Mouse (Mus musculus): ENCODE data around the gene Vgll4. TPM values are rescaled to one million over a fixed set of nuclear protein-coding genes. Genes with fewer than 3 reads are reported as not detected.

Gene Vgll4
- polyA plus RNA-seq, 2 experiments: 4.6 to 5.5 TPM

GRCm38 (mm10) chr6:114993659-114994058 lies 23.9 kb upstream of the Vgll4 start:
- H3K4me1 ChIP-seq (replicated peaks; ENCODE audit: control insufficient read depth in 2 of 2, insufficient read depth in 2 of 2, low read length in 1 of 2): no peaks in the 10 kb centered on the region
- ATAC-seq (ENCODE audit: insufficient read depth) (no peak), DNase-seq (ENCODE audit: low read depth in 3 of 3, low spot score in 3 of 3) (no peak)
- H3K27me3 ChIP-seq (ENCODE audit: control insufficient read depth, insufficient read depth, low read length): no peaks in the 10 kb centered on the region
- no peaks in the 10 kb centered on the region for H3K36me3 ChIP-seq (replicated peaks; ENCODE audit: control insufficient read depth, insufficient read depth, low read depth)
- TF ChIP-seq EP300 (IDR thresholded peaks at IDR 0.05; ENCODE audit: low read depth) (no peak), CTCF (IDR thresholded peaks at IDR 0.05; ENCODE audit: low read depth) (no peak)
- H3K9ac ChIP-seq (replicated peaks): no peak overlapping the region
- 55% methylated on average over 8 of the region's 8 CpGs for WGBS (ENCODE audit: insufficient replicate concordance)
- no peak overlapping the region for H3K4me2 ChIP-seq (ENCODE audit: low read depth)
- H3K4me3 ChIP-seq (ENCODE audit: insufficient read depth in 1 of 2, low read depth in 2 of 2, low read length in 2 of 2): no peak overlapping the region
- no peaks in the 10 kb centered on the region for H3K9me3 ChIP-seq (ENCODE audit: control insufficient read depth, low read length)
- no peak overlapping the region for H3K27ac ChIP-seq

- Histone ChIP-seq H3K9me3 (ENCODE audit: control insufficient read depth, low read length) (no peaks in the 10 kb centered on the region), H3K36me3 (replicated peaks; ENCODE audit: control insufficient read depth, insufficient read depth, low read depth) (no peaks in the 10 kb centered on the region), H3K4me1 (replicated peaks; ENCODE audit: control insufficient read depth in 2 of 2, insufficient read depth in 2 of 2, low read length in 1 of 2) (no peaks in the 10 kb centered on the region), H3K27ac (no peak overlapping the region), H3K4me3 (ENCODE audit: insufficient read depth in 1 of 2, low read depth in 2 of 2, low read length in 2 of 2) (no peak overlapping the region), H3K4me2 (ENCODE audit: low read depth) (no peak overlapping the region), H3K9ac (replicated peaks) (no peak overlapping the region), H3K27me3 (ENCODE audit: control insufficient read depth, insufficient read depth, low read length) (no peaks in the 10 kb centered on the region)
- DNase-seq (ENCODE audit: low read depth in 3 of 3, low spot score in 3 of 3) (no peak), ATAC-seq (ENCODE audit: insufficient read depth) (no peak)
- TF ChIP-seq EP300 (IDR thresholded peaks at IDR 0.05; ENCODE audit: low read depth) (no peak), CTCF (IDR thresholded peaks at IDR 0.05; ENCODE audit: low read depth) (no peak)
- WGBS (ENCODE audit: insufficient replicate concordance): 86% methylated on average over 4 of the region's 4 CpGs
Measured at GRCm38 (mm10) chr6:114991909-114992308, 22.1 kb upstream of the Vgll4 start.

GRCm38 (mm10) chr6:114988619-114988980 lies 18.8 kb upstream of the Vgll4 start:
- DNase-seq (ENCODE audit: low read depth in 3 of 3, low spot score in 3 of 3): no peak
- no peak for TF ChIP-seq CTCF (IDR thresholded peaks at IDR 0.05; ENCODE audit: low read depth)
- no peak for TF ChIP-seq EP300 (IDR thresholded peaks at IDR 0.05; ENCODE audit: low read depth)
- H3K9ac ChIP-seq (replicated peaks): no peak overlapping the region

GRCm38 (mm10) chr6:114987966-114988618 lies 18.3 kb upstream of the Vgll4 start:
- no peak for DNase-seq (ENCODE audit: low read depth in 3 of 3, low spot score in 3 of 3)
- H3K9ac ChIP-seq (replicated peaks): no peak overlapping the region
- no peak for ATAC-seq (ENCODE audit: insufficient read depth)
- TF ChIP-seq EP300 (IDR thresholded peaks at IDR 0.05; ENCODE audit: low read depth): no peak
- no peak for TF ChIP-seq CTCF (IDR thresholded peaks at IDR 0.05; ENCODE audit: low read depth)
- no peaks in the 10 kb centered on the region for H3K4me1 ChIP-seq (replicated peaks; ENCODE audit: control insufficient read depth in 2 of 2, insufficient read depth in 2 of 2, low read length in 1 of 2)
- H3K27ac ChIP-seq: no peak overlapping the region
- no peak overlapping the region for H3K4me3 ChIP-seq (ENCODE audit: insufficient read depth in 1 of 2, low read depth in 2 of 2, low read length in 2 of 2)
- WGBS (ENCODE audit: insufficient replicate concordance): 53% methylated on average over 7 of the region's 7 CpGs
- H3K4me2 ChIP-seq (ENCODE audit: low read depth): no peak overlapping the region
- no peaks in the 10 kb centered on the region for H3K27me3 ChIP-seq (ENCODE audit: control insufficient read depth, insufficient read depth, low read length)
- H3K36me3 ChIP-seq (replicated peaks; ENCODE audit: control insufficient read depth, insufficient read depth, low read depth): no peaks in the 10 kb centered on the region
- H3K9me3 ChIP-seq (ENCODE audit: control insufficient read depth, low read length): no peaks in the 10 kb centered on the region

More at GRCm38 (mm10) chr6:114988619-114988980, 18.8 kb upstream of the Vgll4 start:
- Histone ChIP-seq H3K4me3 (ENCODE audit: insufficient read depth in 1 of 2, low read depth in 2 of 2, low read length in 2 of 2) (no peak overlapping the region), H3K4me1 (replicated peaks; ENCODE audit: control insufficient read depth in 2 of 2, insufficient read depth in 2 of 2, low read length in 1 of 2) (no peaks in the 10 kb centered on the region), H3K27me3 (ENCODE audit: control insufficient read depth, insufficient read depth, low read length) (no peaks in the 10 kb centered on the region), H3K36me3 (replicated peaks; ENCODE audit: control insufficient read depth, insufficient read depth, low read depth) (no peaks in the 10 kb centered on the region), H3K27ac (no peak overlapping the region), H3K4me2 (ENCODE audit: low read depth) (no peak overlapping the region), H3K9me3 (ENCODE audit: control insufficient read depth, low read length) (no peaks in the 10 kb centered on the region)
- no peak for ATAC-seq (ENCODE audit: insufficient read depth)
- 47% methylated on average over 3 of the region's 3 CpGs for WGBS (ENCODE audit: insufficient replicate concordance)

DNA sequence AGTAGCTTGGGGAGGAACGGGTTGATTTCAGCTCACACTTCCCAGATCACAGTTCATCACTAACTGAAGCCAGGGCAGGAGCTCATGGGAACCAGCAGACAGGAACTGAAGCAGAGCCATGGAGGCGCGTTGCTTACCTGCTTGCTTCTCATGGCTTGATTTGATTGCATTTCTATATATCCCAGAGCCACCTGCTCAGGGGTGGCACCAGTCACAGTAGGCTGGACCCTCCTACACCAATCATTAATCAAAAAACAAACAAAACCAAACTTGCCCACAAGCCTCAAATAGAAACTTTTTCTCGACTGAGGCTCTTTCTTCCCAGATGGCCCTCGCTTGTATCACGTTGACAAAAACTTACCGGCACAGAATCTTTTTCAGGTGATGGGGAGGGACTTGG lies 12.9 kb upstream of the Vgll4 start:
- no peaks in the 10 kb centered on the region for H3K36me3 ChIP-seq (replicated peaks; ENCODE audit: control insufficient read depth, insufficient read depth, low read depth)
- H3K4me2 ChIP-seq (ENCODE audit: low read depth): no peak overlapping the region
- no peak for ATAC-seq (ENCODE audit: insufficient read depth)
- no peak overlapping the region for H3K9ac ChIP-seq (replicated peaks)
- WGBS (ENCODE audit: insufficient replicate concordance): 56% methylated on average over 7 of the region's 7 CpGs
- no peak for DNase-seq (ENCODE audit: low read depth in 3 of 3, low spot score in 3 of 3)
- TF ChIP-seq EP300 (IDR thresholded peaks at IDR 0.05; ENCODE audit: low read depth) (no peak), CTCF (IDR thresholded peaks at IDR 0.05; ENCODE audit: low read depth) (no peak)
- H3K27ac ChIP-seq: no peak overlapping the region
- no peaks in the 10 kb centered on the region for H3K27me3 ChIP-seq (ENCODE audit: control insufficient read depth, insufficient read depth, low read length)
- H3K9me3 ChIP-seq (ENCODE audit: control insufficient read depth, low read length): no peaks in the 10 kb centered on the region
- no peaks in the 10 kb centered on the region for H3K4me1 ChIP-seq (replicated peaks; ENCODE audit: control insufficient read depth in 2 of 2, insufficient read depth in 2 of 2, low read length in 1 of 2)
- H3K4me3 ChIP-seq (ENCODE audit: insufficient read depth in 1 of 2, low read depth in 2 of 2, low read length in 2 of 2): no peak overlapping the region

Measured in liver, embryonic 14.5 days (tissue).